Mouse (Mus musculus) kidney, postnatal 0 days (tissue): ENCODE measurements around the gene Rhbg. TPM values are rescaled to one million over a fixed set of nuclear protein-coding genes. Genes with fewer than 3 reads are reported as not detected.
A peak's percentile ranks its signal among the peaks of the same experiment; 100 is the strongest.

ENCODE experiments used
- ATAC-seq: fragments of 200-750 bp; cut with Nextera tagmentation; replicated peaks from 2 replicates; pipeline ENCODE4 v1.8.0; 2017; ENCODE audit warnings: low read depth, moderate number of reproducible peaks, moderate TSS enrichment, moderate library complexity; ENCODE audit not compliant: low FRiP score
- DNase-seq: peaks from one replicate; pipeline ENCODE4 v3.0.0-alpha.2; 2016; ENCODE audit warnings: low spot score
- H3K27ac ChIP-seq: fragments of 300-500 bp; sonication (generic); 2 replicates; pipeline ENCODE4 v1.5.1; 2014; ENCODE audit warnings: mild to moderate bottlenecking
- H3K27me3 ChIP-seq: fragments of 300-500 bp; sonication (generic); 2 replicates; pipeline ENCODE4 v1.6.1; 2014; ENCODE audit warnings: low read length, mixed read lengths; ENCODE audit not compliant: insufficient read depth
- H3K36me3 ChIP-seq: fragments of 300-500 bp; sonication (generic); 2 replicates; pipeline ENCODE4 v1.6.1; 2014; ENCODE audit warnings: low read length, mixed read lengths; ENCODE audit not compliant: insufficient read depth
- H3K4me1 ChIP-seq: fragments of 300-500 bp; sonication (generic); replicated peaks from 2 replicates; pipeline ENCODE4 v1.6.1; 2014; ENCODE audit warnings: antibody characterized with exemption, low read length, mixed read lengths; ENCODE audit not compliant: insufficient read depth
- H3K4me2 ChIP-seq: fragments of 300-500 bp; sonication (generic); 2 replicates; pipeline ENCODE4 v1.6.1; 2014; ENCODE audit warnings: mild to moderate bottlenecking, low read length, moderate library complexity, mixed read lengths
- H3K4me3 ChIP-seq: fragments of 300-500 bp; sonication (generic); replicated peaks from 2 replicates; pipeline ENCODE4 v1.5.1; 2014; ENCODE audit warnings: low read depth, low read length
- H3K9ac ChIP-seq: fragments of 300-500 bp; sonication (generic); 2 replicates; pipeline ENCODE4 v1.6.1; 2014; ENCODE audit warnings: low read depth, low read length
- H3K9me3 ChIP-seq: fragments of 300-500 bp; sonication (generic); replicated peaks from 2 replicates; pipeline ENCODE4 v1.6.1; 2016; ENCODE audit warnings: low read length, inconsistent platforms, mixed read lengths
- CTCF ChIP-seq: IDR thresholded peaks from 2 replicates; pipeline ENCODE4 v1.5.1; 2016; ENCODE audit warnings: antibody characterized with exemption, low read depth, mild to moderate bottlenecking, moderate library complexity
- WGBS: fragments of 180-500 bp; shearing (Covaris S2); extraction: QIAGEN DNeasy Blood & Tissue Kit; methylation state at CpG from one replicate; pipeline ENCODE4 v1.1.7; 2014; 5-methylcytosine and 5-hydroxymethylcytosine counted together
- polyA plus RNA-seq: library from polyadenylated mRNA; unstranded; fragments of >200 nt; fragmentation: Nextera tagmentation; extraction: Ambion mirVana; gene quantifications from 2 replicates; pipeline ENCODE4 v1.2.1, GENCODE M21; 2015

Rhbg gene
- polyA plus RNA-seq, 1 experiment from 2014 or later, result 23.2 TPM

DNA sequence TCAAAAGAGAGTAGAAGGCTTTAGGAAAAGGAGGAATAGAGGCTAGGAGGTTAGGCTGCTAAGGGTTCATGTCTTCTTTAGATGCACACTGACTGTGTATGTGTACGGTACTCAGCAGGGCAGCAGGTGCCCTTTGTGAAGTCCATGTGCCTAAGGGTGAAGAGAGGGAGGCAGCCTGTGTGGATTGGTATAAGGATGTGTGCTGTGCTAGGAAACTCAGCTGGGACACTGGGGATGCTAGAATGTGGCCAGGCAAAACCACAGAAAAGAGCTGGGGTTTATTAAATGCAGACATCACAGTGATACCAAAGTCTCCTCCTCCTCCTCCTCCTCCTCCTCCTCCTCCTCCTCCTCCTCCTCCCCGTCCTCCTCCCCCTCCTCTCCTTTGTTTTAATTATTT is 36.8 kb downstream of the Rhbg start:
- TF ChIP-seq CTCF, result no peak
- Histone ChIP-seq H3K4me2 (no peak overlapping the region), H3K27ac (no peak overlapping the region), H3K4me3 (no peak overlapping the region), H3K9ac (no peak overlapping the region), H3K36me3 (no peaks in the 10 kb centered on the region), H3K4me1 (peaks cover 6% of the 10 kb centered on the region; the same call in 1 of the 2 replicates), H3K27me3 (peaks cover 73% of the 10 kb centered on the region), H3K9me3 (no peaks in the 10 kb centered on the region)
- DNase-seq (no peak), ATAC-seq (no peak)
- WGBS, result 50% methylated on average over 1 of the region's 2 CpGs

DNA sequence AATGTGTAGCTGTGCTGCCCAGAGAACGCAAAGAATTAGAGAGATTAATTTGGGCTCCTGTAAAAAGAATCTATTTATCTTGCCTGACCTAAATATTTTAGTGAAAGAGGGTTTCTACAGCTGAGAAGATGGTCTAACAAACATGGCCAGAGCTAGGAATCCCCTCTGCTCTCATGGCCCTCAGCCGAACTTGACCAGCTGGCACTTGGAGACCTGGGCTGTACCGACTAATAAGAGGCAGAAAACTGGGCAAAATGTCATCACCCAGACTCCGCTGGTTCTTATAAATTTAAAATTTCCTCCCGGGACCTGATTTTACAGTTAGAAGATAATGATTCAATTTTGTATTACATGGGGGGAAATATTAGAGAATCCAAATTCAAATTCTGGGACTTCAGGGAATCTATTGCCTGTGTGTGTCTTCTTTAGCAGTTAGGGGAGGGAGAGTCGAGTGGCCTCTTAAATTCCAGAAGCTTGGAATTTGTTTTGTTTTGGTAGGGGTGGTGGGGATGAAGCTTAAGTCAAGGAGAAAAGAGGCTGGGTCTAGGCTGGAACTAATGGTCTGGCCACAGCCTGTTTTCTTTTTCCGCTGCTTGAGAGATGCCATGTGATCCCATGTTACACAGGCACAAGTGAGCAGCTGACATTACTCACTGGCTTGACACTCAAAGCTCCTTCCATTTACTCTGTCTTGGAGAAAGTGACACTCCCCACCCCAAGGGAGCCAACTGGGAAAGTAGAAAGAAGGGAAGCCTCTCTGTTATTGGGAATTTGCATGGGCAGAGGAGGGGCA is 37.8 kb downstream of the Rhbg start:
- Histone ChIP-seq H3K4me3 (no peak overlapping the region), H3K9ac (no peak overlapping the region), H3K27ac (no peak overlapping the region), H3K9me3 (no peaks in the 10 kb centered on the region), H3K27me3 (peaks cover 82% of the 10 kb centered on the region), H3K36me3 (no peaks in the 10 kb centered on the region), H3K4me1 (peaks cover 6% of the 10 kb centered on the region; the same call in 1 of the 2 replicates), H3K4me2 (no peak overlapping the region; the same call in 1 of the 2 replicates)
- ATAC-seq, result no peak
- TF ChIP-seq CTCF, result no peak
- DNase-seq, result peak; percentile 25
- 10% methylated on average over 7 of the region's 7 CpGs for WGBS

DNA sequence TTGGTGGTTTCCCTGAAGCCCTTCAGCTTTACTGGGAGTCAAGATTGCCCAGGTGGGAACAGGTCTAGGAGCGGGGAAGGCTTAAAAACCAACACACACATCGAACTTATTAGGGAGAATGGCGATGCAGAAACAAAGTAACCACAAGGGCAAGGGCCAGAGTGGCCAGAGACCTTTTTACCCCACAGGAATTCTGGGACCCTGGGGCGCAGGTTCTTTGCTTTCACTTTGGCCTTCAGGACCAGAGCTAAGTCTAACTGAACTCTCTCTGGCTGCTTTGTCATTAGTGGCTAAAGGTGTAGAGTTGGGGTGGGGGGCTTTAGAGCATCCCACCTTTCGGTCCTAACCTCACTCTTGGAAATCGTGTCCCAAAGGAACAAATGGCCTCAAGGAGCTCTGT is 38.4 kb downstream of the Rhbg start:
- H3K9ac ChIP-seq, result no peak overlapping the region
- H3K27me3 ChIP-seq, result peaks cover 88% of the 10 kb centered on the region
- H3K9me3 ChIP-seq, result no peaks in the 10 kb centered on the region
- H3K4me3 ChIP-seq, result peak overlapping the region; percentile 30; the same call in 1 of the 2 replicates
- peaks cover 6% of the 10 kb centered on the region; the same call in 1 of the 2 replicates for H3K4me1 ChIP-seq
- TF ChIP-seq CTCF, result no peak
- H3K36me3 ChIP-seq, result no peaks in the 10 kb centered on the region
- H3K4me2 ChIP-seq, result peak overlapping the region; percentile 53; the same call in 1 of the 2 replicates
- WGBS, result 3% methylated on average over 6 of the region's 6 CpGs
- H3K27ac ChIP-seq, result no peak overlapping the region
- no peak for ATAC-seq
- no peak for DNase-seq

DNA sequence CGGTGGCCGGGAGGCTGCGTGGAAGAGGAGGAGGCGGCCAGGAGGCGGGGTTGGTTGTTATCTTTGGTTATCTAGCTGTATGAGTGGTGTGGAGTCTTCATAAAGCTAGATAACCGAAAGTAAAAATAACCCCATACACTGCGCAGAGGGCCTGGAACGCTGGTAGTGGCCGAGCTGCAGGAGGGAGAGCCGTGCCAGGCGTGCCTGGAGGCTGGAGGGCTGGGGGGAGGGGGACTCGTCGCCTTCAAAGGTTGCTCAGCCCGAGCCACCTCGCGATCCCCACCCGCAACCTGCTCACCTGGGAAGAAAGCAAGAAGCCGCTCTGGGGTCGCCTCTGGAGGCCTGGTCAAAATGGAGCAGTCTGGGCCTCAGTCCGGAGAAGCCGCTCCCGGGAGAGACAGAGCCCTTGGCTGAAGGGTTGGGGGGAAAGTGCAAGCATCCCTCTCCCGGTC is 38.9 kb downstream of the Rhbg start:
- Histone ChIP-seq H3K27me3 (peaks cover 93% of the 10 kb centered on the region), H3K9me3 (no peaks in the 10 kb centered on the region), H3K27ac (no peak overlapping the region), H3K4me1 (peaks cover 6% of the 10 kb centered on the region; the same call in 1 of the 2 replicates), H3K4me3 (peak overlapping the region; percentile 30), H3K9ac (no peak overlapping the region), H3K4me2 (peak overlapping the region; percentile 53), H3K36me3 (no peaks in the 10 kb centered on the region)
- under 1% methylated on average over 23 of the region's 23 CpGs for WGBS
- TF ChIP-seq CTCF, result no peak
- DNase-seq, result no peak
- ATAC-seq, result no peak

DNA sequence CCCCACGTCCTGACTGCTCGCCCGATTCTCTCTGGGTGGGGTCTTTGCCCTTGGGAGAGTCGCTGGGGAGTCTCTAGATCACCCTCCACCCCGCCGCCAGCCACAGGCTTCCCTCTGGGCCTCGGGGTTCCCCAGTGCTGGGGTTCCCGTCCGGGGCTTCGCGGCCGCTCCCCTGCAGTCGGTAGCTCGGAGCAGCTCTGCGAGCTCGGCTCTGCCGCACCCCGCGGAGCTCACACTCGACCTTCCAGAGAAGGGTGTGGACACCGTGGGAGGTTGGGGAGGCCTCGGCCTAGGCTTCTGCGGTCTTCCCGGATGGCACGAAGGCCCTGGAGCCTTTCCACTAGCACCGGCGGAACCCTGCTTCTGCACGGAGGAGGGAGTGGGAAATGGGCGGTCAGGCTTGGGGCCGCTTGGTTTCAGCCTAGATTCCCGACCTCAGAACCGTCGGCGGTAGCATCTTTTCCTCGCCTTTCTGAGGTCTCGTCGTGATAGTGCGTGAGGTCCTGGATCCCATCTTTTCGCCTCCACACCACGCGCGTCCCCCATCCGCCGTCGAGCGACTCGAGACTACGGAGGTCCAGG is 39.4 kb downstream of the Rhbg start:
- 1% methylated on average over 48 of the region's 48 CpGs for WGBS
- Histone ChIP-seq H3K27me3 (peaks cover 95% of the 10 kb centered on the region), H3K4me2 (peak overlapping the region; percentile 53), H3K4me3 (peak overlapping the region; percentile 30), H3K9me3 (no peaks in the 10 kb centered on the region), H3K9ac (no peak overlapping the region), H3K27ac (no peak overlapping the region), H3K4me1 (peaks cover 6% of the 10 kb centered on the region; the same call in 1 of the 2 replicates), H3K36me3 (no peaks in the 10 kb centered on the region)
- no peak for DNase-seq
- no peak for TF ChIP-seq CTCF
- no peak for ATAC-seq

DNA sequence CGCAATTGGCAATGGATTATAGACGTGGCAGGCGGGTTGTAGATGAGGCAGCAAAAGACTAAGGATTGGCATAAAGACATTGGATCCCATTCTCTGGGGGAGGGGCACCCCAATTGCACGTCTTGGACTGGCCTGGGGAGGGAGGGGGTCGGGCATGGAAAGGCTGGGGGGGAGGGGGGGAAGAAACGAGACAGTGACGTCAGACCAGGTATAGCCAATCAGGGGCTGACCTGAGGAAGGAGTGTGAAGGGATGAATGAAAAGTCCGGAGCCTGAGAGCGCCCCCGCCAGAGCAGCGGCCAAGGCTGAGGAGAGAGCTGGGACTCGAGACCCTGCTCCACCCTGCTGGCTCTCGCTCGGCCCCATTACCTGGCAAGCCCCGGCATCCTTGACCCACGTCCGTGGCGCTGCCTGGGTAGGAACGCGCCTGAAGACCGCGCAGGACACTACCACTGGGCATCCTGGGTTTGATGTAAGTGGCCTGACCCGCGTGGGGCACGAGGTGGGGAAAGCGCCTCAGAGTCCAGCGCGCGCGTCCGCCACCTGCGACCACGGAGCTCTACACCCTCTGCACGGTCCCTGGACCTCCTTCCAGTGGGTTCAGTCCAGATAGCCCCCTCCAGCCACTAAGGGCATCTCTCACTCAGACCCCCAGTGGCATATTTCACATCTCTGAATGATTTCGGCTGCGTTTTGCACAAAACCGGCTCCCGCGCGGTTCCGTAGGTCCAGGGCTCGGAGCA is 40.1 kb downstream of the Rhbg start:
- peak overlapping the region; percentile 53 for H3K4me2 ChIP-seq
- no peak overlapping the region for H3K27ac ChIP-seq
- no peaks in the 10 kb centered on the region for H3K36me3 ChIP-seq
- peaks cover 95% of the 10 kb centered on the region for H3K27me3 ChIP-seq
- ATAC-seq (no peak; the same call in 1 of the 2 replicates), DNase-seq (no peak)
- 2% methylated on average over 42 of the region's 42 CpGs for WGBS
- peaks cover 6% of the 10 kb centered on the region; the same call in 1 of the 2 replicates for H3K4me1 ChIP-seq
- H3K4me3 ChIP-seq, result peak overlapping the region; percentile 30
- H3K9me3 ChIP-seq, result no peaks in the 10 kb centered on the region
- no peak for TF ChIP-seq CTCF
- no peak overlapping the region for H3K9ac ChIP-seq
